Mouse (Mus musculus) cerebellum, adult 2 months (tissue): ENCODE data around the gene Blm.

ENCODE experiments used
- CTCF ChIP-seq: fragments of 200-500 bp; IDR thresholded peaks from 2 replicates; pipeline ENCODE4 v1.5.1; 2011; ENCODE audit warnings: low read depth, mild to moderate bottlenecking, control low read depth, low read length, moderate library complexity, borderline replicate concordance; ENCODE audit not compliant: insufficient read depth
- POLR2A ChIP-seq: fragments of 200-500 bp; IDR thresholded peaks from 2 replicates; pipeline ENCODE4 v1.6.1; 2011; ENCODE audit warnings: low read length, control low read depth, borderline replicate concordance; ENCODE audit not compliant: insufficient read depth

- TF ChIP-seq CTCF = no peak
- TF ChIP-seq POLR2A = no peak
Observed at GRCm38 (mm10) chr7:80495210-80495609, 39.7 kb downstream of the Blm start.
